Mouse (Mus musculus) embryo, embryonic 10.5 days (tissue): ENCODE measurements around the gene 1500009C09Rik.
"Not testable (repeated sequence)": the region's sequence is repeated elsewhere in the genome, so short reads cannot be mapped to it uniquely, and the experiment has no call there.

ENCODE experiments used
- DNase-seq: peaks from one replicate; pipeline ENCODE4 v3.0.0-alpha.2; 2015; ENCODE audit warnings: low spot score

The 1500009C09Rik gene

GRCm38 (mm10) chr15:82218778-82219666 lies 33.2 kb upstream of the 1500009C09Rik start:
- no peak for DNase-seq

GRCm38 (mm10) chr15:82220003-82220675 lies 32.1 kb upstream of the 1500009C09Rik start:
- DNase-seq, result no peak

- no peak for DNase-seq
Observed at GRCm38 (mm10) chr15:82221104-82221860, 30.9 kb upstream of the 1500009C09Rik start.

- DNase-seq, result no peak
Observed at GRCm38 (mm10) chr15:82223251-82223650, 28.9 kb upstream of the 1500009C09Rik start.

GRCm38 (mm10) chr15:82223657-82224601 lies 28.3 kb upstream of the 1500009C09Rik start, which contains the start of gene Tnfrsf13c:
TSS of gene Tnfrsf13c (minus strand) at chr15:82224369.
- DNase-seq, result no peak

GRCm38 (mm10) chr15:82224602-82225215 lies 27.5 kb upstream of the 1500009C09Rik start:
- DNase-seq, result no peak

GRCm38 (mm10) chr15:82225769-82226168 lies 26.4 kb upstream of the 1500009C09Rik start:
- DNase-seq, result no peak

GRCm38 (mm10) chr15:82229542-82230045 lies 22.6 kb upstream of the 1500009C09Rik start:
- DNase-seq, result no peak

GRCm38 (mm10) chr15:82230098-82230611 lies 22.0 kb upstream of the 1500009C09Rik start:
- no peak for DNase-seq

GRCm38 (mm10) chr15:82231100-82231499 lies 21.1 kb upstream of the 1500009C09Rik start:
- no peak for DNase-seq

GRCm38 (mm10) chr15:82231591-82232378 lies 20.4 kb upstream of the 1500009C09Rik start:
- no peak for DNase-seq

- no peak for DNase-seq
Observed at GRCm38 (mm10) chr15:82232651-82233050, 19.5 kb upstream of the 1500009C09Rik start.

GRCm38 (mm10) chr15:82235661-82236060 lies 16.5 kb upstream of the 1500009C09Rik start:
- no peak for DNase-seq

- peak; percentile 86 for DNase-seq
Observed at GRCm38 (mm10) chr15:82236565-82236964, 15.6 kb upstream of the 1500009C09Rik start.

GRCm38 (mm10) chr15:82243311-82243710 lies 8.9 kb upstream of the 1500009C09Rik start:
- no peak for DNase-seq

- no peak for DNase-seq
Observed at GRCm38 (mm10) chr15:82243742-82244114, 8.5 kb upstream of the 1500009C09Rik start.

- DNase-seq, result peak; percentile 96
Observed at GRCm38 (mm10) chr15:82244115-82244804, 7.9 kb upstream of the 1500009C09Rik start, which contains the start of gene Cenpm. TSS of gene Cenpm (minus strand) at chr15:82244748.

GRCm38 (mm10) chr15:82244805-82245161 lies 7.4 kb upstream of the 1500009C09Rik start:
- not testable (repeated sequence) for DNase-seq
